Mouse (Mus musculus) CH12.LX (cell line): Measurements from ENCODE around the gene Nkx6-2. TPM values are rescaled to one million over a fixed set of nuclear protein-coding genes. Genes with fewer than 3 reads are reported as not detected.

ENCODE experiments used
- DNase-seq: peaks from one replicate; pipeline ENCODE4 v3.0.0-alpha.2; 2013; ENCODE audit errors: extremely low read depth
- H3K27ac ChIP-seq: 2 replicates; pipeline ENCODE4 v1.5.1; 2012; ENCODE audit warnings: low read depth, mild to moderate bottlenecking, control low read depth, moderate library complexity; ENCODE audit not compliant: insufficient read depth
- H3K27me3 ChIP-seq: replicated peaks from 2 replicates; pipeline ENCODE3; 2012; ENCODE audit warnings: inconsistent platforms
- H3K36me3 ChIP-seq, 2 experiments: replicated peaks in 1 of 2; 2 replicates each; pipeline versions ENCODE3 to v1.6.1; 2012; ENCODE audit warnings: inconsistent platforms in 1 of 2, low read length in 1 of 2, mild to moderate bottlenecking in 1 of 2, mixed read lengths in 1 of 2, moderate library complexity in 1 of 2; ENCODE audit not compliant: control insufficient read depth in 1 of 2, insufficient read depth in 1 of 2
- H3K4me1 ChIP-seq, 2 experiments: 2 replicates each; pipeline ENCODE4 v1.6.1; 2012; ENCODE audit warnings: inconsistent platforms in 1 of 2, moderate library complexity in 1 of 2; ENCODE audit not compliant: insufficient read depth in 2 of 2, control insufficient read depth in 1 of 2
- H3K4me2 ChIP-seq: 2 replicates; pipeline ENCODE4 v1.6.1; 2012; ENCODE audit warnings: low read depth, mild to moderate bottlenecking, control low read depth; ENCODE audit not compliant: poor library complexity, insufficient read depth, severe bottlenecking
- H3K4me3 ChIP-seq, 3 experiments: fragments of 150-350 bp in 1 of 3; sonication (generic) in 1 of 3; replicated peaks in 1 of 3; 2 replicates each; pipeline versions ENCODE3 to v1.5.1; 2011 to 2012; ENCODE audit warnings: low read depth in 2 of 3, low read length in 2 of 3, mild to moderate bottlenecking in 2 of 3, moderate library complexity in 2 of 3, control low read depth in 1 of 3, improper control_type of control experiment in 1 of 3, inconsistent platforms in 1 of 3, mixed read lengths in 1 of 3; ENCODE audit not compliant: poor library complexity in 1 of 3
- H3K79me2 ChIP-seq: replicated peaks from 2 replicates; pipeline ENCODE4 v1.6.1; 2012; ENCODE audit warnings: mild to moderate bottlenecking, moderate library complexity; ENCODE audit not compliant: control insufficient read depth, poor library complexity, insufficient read depth, severe bottlenecking; ENCODE audit errors: extremely low read depth
- H3K9ac ChIP-seq: 2 replicates; pipeline ENCODE4 v1.6.1; 2012; ENCODE audit warnings: low read depth, mild to moderate bottlenecking, control low read depth, moderate library complexity; ENCODE audit not compliant: insufficient read depth
- H3K9me3 ChIP-seq: replicated peaks from 2 replicates; pipeline ENCODE3; 2012; ENCODE audit warnings: low read length, inconsistent platforms, mixed read lengths
- BHLHE40 ChIP-seq: IDR thresholded peaks from 2 replicates; pipeline ENCODE4 v1.6.1; 2011; ENCODE audit warnings: mild to moderate bottlenecking, low read depth, low read length, improper control_type of control experiment
- CHD1 ChIP-seq: IDR thresholded peaks from 2 replicates; pipeline ENCODE4 v1.6.1; 2012; ENCODE audit warnings: low read depth, low read length, improper control_type of control experiment, inconsistent platforms
- E2F4 ChIP-seq: IDR thresholded peaks from 2 replicates; pipeline ENCODE4 v1.6.1; 2011; ENCODE audit warnings: low read depth, low read length, improper control_type of control experiment; ENCODE audit not compliant: insufficient replicate concordance
- EP300 ChIP-seq: IDR thresholded peaks from 2 replicates; pipeline ENCODE4 v1.6.1; 2011; ENCODE audit warnings: low read length, improper control_type of control experiment
- ETS1 ChIP-seq: conservative IDR thresholded peaks from 2 replicates; pipeline ENCODE4 v1.6.1; 2012; ENCODE audit warnings: low read depth, mild to moderate bottlenecking, inconsistent platforms, low read length, improper control_type of control experiment, moderate library complexity
- JUN ChIP-seq: IDR thresholded peaks from 2 replicates; pipeline ENCODE4 v1.6.1; 2011; ENCODE audit warnings: low read depth, mild to moderate bottlenecking, low read length, improper control_type of control experiment, moderate library complexity; ENCODE audit not compliant: insufficient read depth
- JUND ChIP-seq: conservative IDR thresholded peaks from 2 replicates; pipeline ENCODE4 v1.6.1; 2011; ENCODE audit warnings: low read depth, low read length, improper control_type of control experiment
- MAX ChIP-seq: IDR thresholded peaks from 2 replicates; pipeline ENCODE4 v1.6.1; 2011; ENCODE audit warnings: low read length, improper control_type of control experiment
- MXI1 ChIP-seq: IDR thresholded peaks from 2 replicates; pipeline ENCODE4 v1.6.1; 2011; ENCODE audit warnings: mild to moderate bottlenecking, low read depth, low read length, improper control_type of control experiment
- RAD21 ChIP-seq: IDR thresholded peaks from 2 replicates; pipeline ENCODE4 v1.6.1; 2011; ENCODE audit warnings: low read depth, mild to moderate bottlenecking, low read length, improper control_type of control experiment, moderate library complexity
- TBP ChIP-seq: conservative IDR thresholded peaks from 2 replicates; pipeline ENCODE4 v1.6.1; 2011; ENCODE audit warnings: low read depth, low read length, improper control_type of control experiment
- USF1 ChIP-seq: IDR thresholded peaks from 2 replicates; pipeline ENCODE4 v1.6.1; 2014; ENCODE audit warnings: low read depth, mild to moderate bottlenecking, inconsistent platforms, low read length, improper control_type of control experiment
- USF2 ChIP-seq: conservative IDR thresholded peaks from 2 replicates; pipeline ENCODE4 v1.6.1; 2011; ENCODE audit warnings: low read depth, low read length, improper control_type of control experiment
- dilution Hi-C: fragments of 300-500 bp; cut with MboI; formaldehyde crosslinking; loops from 2 replicates; pipeline ENCODE4 v1.14.3; 2020; ENCODE audit warnings: low sequenced_read_pairs; ENCODE audit not compliant: extremely low pct_unique_long_range_greater_than_20kb, extremely low pct_ligation_motif_present
- in situ Hi-C: fragments of 300-500 bp; cut with MboI; formaldehyde crosslinking; loops from 3 replicates; pipeline ENCODE4 v1.14.3; 2019; ENCODE audit warnings: low sequenced_read_pairs, low pct_ligation_motif_present, low pct_unique_long_range_greater_than_20kb, mixed read lengths
- polyA plus RNA-seq: library from polyadenylated mRNA; unstranded; fragments of >175 nt; gene quantifications from 2 replicates; pipeline ENCODE4 v1.2.1, GENCODE M21; 2012; ENCODE audit warnings: low read depth; ENCODE audit not compliant: insufficient read length
- total RNA-seq, 2 experiments: library from RNA; depleted of rRNA; stranded (reverse); fragments of 300-350 nt in 1 of 2; fragments of >200 nt in 1 of 2; gene quantifications; 2 replicates each; pipeline ENCODE4 v1.2.3; 2012 to 2014

Nkx6-2 gene
- total and polyA plus RNA-seq, 3 experiments = not detected

GRCm38 (mm10) chr7:139587919-139588318 lies 5.3 kb upstream of the Nkx6-2 start:
- Histone ChIP-seq H3K4me3 (no peak overlapping the region), H3K9ac (no peak overlapping the region), H3K36me3 (no peaks in the 10 kb centered on the region), H3K79me2 (no peaks in the 10 kb centered on the region), H3K4me2 (no peak overlapping the region), H3K4me1 (peaks cover 0 to 18% of the 10 kb centered on the region in 2 experiments; a peak in 2 of 4 replicates), H3K27ac (no peak overlapping the region), H3K9me3 (peaks cover 23% of the 10 kb centered on the region), H3K27me3 (peaks cover 2% of the 10 kb centered on the region)
- DNase-seq = peak; percentile 48
- dilution Hi-C loops = no loop called here
- in situ Hi-C loops = no loop called here
- TF ChIP-seq USF1 (peak; percentile 16; the same call in 1 of the 2 replicates), TBP (no peak), ETS1 (no peak), BHLHE40 (peak; percentile 85), MAX (peak; percentile 47; the same call in 1 of the 2 replicates), CHD1 (no peak)

DNA sequence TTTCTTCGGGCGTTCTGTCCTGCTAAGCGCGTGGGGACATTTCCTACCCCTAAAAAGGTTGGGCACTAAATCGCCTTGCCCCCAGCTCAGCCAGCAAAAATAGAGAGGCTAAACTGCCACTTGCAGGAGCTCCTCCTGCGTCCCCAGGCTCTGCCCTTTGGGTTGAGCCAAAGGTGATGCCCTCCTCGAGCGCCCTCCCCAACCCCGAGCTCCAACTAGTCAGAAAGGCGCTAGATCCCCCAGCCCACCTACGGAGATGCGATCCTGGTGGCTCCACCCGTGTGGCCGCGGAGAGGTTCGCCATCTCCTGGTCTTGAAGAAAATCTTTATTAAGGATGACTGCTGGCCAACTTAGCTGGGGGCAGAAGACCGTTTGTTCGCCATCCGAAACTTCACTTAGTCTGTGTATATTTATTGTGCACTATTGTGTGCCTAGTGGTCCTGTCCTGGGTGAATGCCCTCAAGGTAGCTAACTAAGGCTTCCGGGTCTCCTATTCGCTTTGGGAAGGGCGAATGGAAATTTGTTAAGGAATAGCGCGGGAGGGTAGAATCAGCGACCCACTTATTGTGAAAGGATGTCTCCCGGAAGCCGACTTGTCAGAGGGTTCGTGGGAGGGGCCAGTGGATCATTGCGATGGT lies 2.7 kb upstream of the Nkx6-2 start:
- DNase-seq = no peak
- no peak overlapping the region for H3K4me2 ChIP-seq
- no peak overlapping the region for H3K9ac ChIP-seq
- peaks cover 0 to 18% of the 10 kb centered on the region in 2 experiments; a peak in 2 of 4 replicates for H3K4me1 ChIP-seq
- no peak overlapping the region for H3K4me3 ChIP-seq
- dilution Hi-C loops (no loop called here), in situ Hi-C loops (no loop called here)
- TF ChIP-seq TBP (no peak), EP300 (no peak), MAX (no peak), JUND (no peak), JUN (no peak), USF2 (no peak), E2F4 (no peak), MXI1 (no peak), RAD21 (no peak)
- H3K9me3 ChIP-seq = peaks cover 46% of the 10 kb centered on the region
- no peak overlapping the region for H3K27ac ChIP-seq
- H3K27me3 ChIP-seq = peaks cover 2% of the 10 kb centered on the region
- H3K36me3 ChIP-seq = peaks cover 0 to 3% of the 10 kb centered on the region in 2 experiments
- no peaks in the 10 kb centered on the region for H3K79me2 ChIP-seq
